Mouse (Mus musculus): ENCODE results near the gene Slc4a4.

DNA sequence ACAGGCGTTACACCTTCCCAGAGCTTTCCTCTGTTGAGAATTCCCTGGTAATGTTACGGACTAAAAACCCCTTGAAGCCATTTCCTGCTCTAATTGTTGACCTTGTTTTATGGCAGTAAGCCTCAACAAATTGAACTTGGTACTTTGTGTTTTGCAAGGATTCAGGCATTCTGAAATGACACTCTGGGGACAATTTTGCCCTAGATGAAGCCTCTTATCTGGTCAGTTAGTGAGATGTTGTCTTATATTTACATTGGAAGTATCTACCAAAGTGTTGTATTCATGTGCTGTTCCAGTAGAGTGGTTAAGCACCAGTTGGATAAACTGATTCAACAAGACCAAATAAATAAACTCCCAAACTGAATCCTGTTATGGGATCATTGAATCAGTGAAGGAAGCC is 53.2 kb downstream of the Slc4a4 start:
- no peak for TF ChIP-seq CTCF (IDR thresholded peaks at IDR 0.05; ENCODE audit: control insufficient read depth, insufficient read depth, low read length)
- no peak for TF ChIP-seq POLR2A (IDR thresholded peaks at IDR 0.05; ENCODE audit: borderline replicate concordance, control insufficient read depth, low read depth, low read length)
